Mouse (Mus musculus) heart, embryonic 16.5 days (tissue): ENCODE results near the gene Gm11011. TPM values are rescaled to one million over a fixed set of nuclear protein-coding genes. Genes with fewer than 3 reads are reported as not detected.

Experiments
- ATAC-seq: fragments of 200-750 bp; cut with Nextera tagmentation; replicated peaks from 2 replicates; pipeline ENCODE4 v1.8.0; 2017; ENCODE audit warnings: moderate number of reproducible peaks; ENCODE audit not compliant: insufficient read depth, low FRiP score; ENCODE audit errors: extremely low read depth
- H3K27ac ChIP-seq: fragments of 300-500 bp; sonication (generic); 2 replicates; pipeline ENCODE4 v1.5.1; 2014; ENCODE audit warnings: mild to moderate bottlenecking, low read length, control low read depth, moderate library complexity
- H3K27me3 ChIP-seq: fragments of 300-500 bp; sonication (generic); 2 replicates; pipeline ENCODE4 v1.6.1; 2014; ENCODE audit warnings: low read length, mixed read lengths; ENCODE audit not compliant: control insufficient read depth, insufficient read depth
- H3K36me3 ChIP-seq: fragments of 300-500 bp; sonication (generic); 2 replicates; pipeline ENCODE4 v1.6.1; 2014; ENCODE audit not compliant: control insufficient read depth, insufficient read depth
- H3K4me1 ChIP-seq: fragments of 300-500 bp; sonication (generic); 2 replicates; pipeline ENCODE4 v1.6.1; 2014; ENCODE audit warnings: low read length, mixed read lengths; ENCODE audit not compliant: control insufficient read depth, insufficient read depth
- H3K4me2 ChIP-seq: fragments of 300-500 bp; sonication (generic); 2 replicates; pipeline ENCODE4 v1.6.1; 2014; ENCODE audit warnings: low read depth, mild to moderate bottlenecking, control low read depth, low read length
- H3K4me3 ChIP-seq: fragments of 300-500 bp; sonication (generic); 2 replicates; pipeline ENCODE4 v1.5.1; 2014; ENCODE audit warnings: mild to moderate bottlenecking, control low read depth, low read length
- H3K9ac ChIP-seq: fragments of 300-500 bp; sonication (generic); 2 replicates; pipeline ENCODE4 v1.6.1; 2014; ENCODE audit warnings: low read length, control low read depth
- H3K9me3 ChIP-seq: fragments of 300-500 bp; sonication (generic); replicated peaks from 2 replicates; pipeline ENCODE4 v1.6.1; 2016; ENCODE audit warnings: low read length; ENCODE audit not compliant: control insufficient read depth
- WGBS: fragments of 180-500 bp; shearing (Covaris S2); extraction: QIAGEN DNeasy Blood & Tissue Kit; methylation state at CpG from one replicate; pipeline ENCODE4 v1.1.7; 2014; 5-methylcytosine and 5-hydroxymethylcytosine counted together
- polyA plus RNA-seq: library from polyadenylated mRNA; unstranded; fragments of >200 nt; fragmentation: Nextera tagmentation; extraction: Ambion mirVana; gene quantifications from 2 replicates; pipeline ENCODE4 v1.2.1, GENCODE M21; 2015

Gene Gm11011
- polyA plus RNA-seq, 1 experiment from 2014 or later: not detected

DNA sequence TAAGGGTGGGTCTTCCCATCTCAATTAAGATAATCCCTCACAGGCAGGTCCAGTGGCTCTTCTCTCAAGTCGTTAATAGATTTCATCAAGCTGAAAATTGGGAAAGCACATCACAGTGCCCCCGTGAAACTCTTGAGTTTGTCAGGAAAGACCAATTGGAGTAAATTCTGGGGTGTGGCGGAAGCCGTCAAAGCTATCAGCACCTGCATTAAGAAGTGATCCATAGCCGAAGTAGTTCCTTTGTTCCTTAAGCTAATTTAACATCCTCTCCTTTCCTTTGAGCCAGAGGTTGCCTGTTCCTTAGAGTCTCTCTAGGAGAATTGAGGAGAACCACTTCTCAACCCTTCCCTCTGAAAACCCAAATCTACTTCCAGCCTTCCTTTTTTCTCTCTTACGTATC lies 28.5 kb upstream of the Gm11011 start:
- Histone ChIP-seq H3K4me2 (no peak overlapping the region), H3K36me3 (no peaks in the 10 kb centered on the region), H3K27ac (no peak overlapping the region), H3K9ac (no peak overlapping the region), H3K4me1 (peaks cover 2% of the 10 kb centered on the region), H3K27me3 (no peaks in the 10 kb centered on the region), H3K4me3 (no peak overlapping the region), H3K9me3 (no peaks in the 10 kb centered on the region)
- no peak for ATAC-seq
- WGBS: 75% methylated on average over 6 of the region's 6 CpGs

DNA sequence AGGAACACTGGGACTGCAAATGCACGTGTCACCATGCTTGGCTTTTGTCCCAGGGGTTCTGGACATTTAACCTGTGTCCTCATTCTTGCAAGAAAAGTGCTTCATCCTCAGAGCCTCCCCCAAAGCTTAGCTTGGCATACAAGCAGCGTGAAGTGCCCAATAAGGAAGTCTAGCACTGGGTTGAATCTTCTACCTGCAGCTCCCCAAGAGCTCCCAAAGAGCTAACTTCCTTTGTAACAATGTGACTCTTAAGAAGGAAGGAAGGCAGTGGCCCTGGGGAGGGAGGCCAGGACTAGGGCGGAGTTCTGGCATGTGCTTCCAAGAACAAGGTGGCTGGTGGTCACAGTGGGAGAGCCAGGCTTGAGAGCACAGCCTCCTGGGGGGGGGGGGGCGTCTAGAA lies 27.1 kb upstream of the Gm11011 start:
- H3K9me3 ChIP-seq: no peaks in the 10 kb centered on the region
- H3K9ac ChIP-seq: no peak overlapping the region
- WGBS: 41% methylated on average over 4 of the region's 4 CpGs
- no peaks in the 10 kb centered on the region for H3K4me1 ChIP-seq
- ATAC-seq: no peak
- H3K27me3 ChIP-seq: no peaks in the 10 kb centered on the region
- H3K36me3 ChIP-seq: no peaks in the 10 kb centered on the region
- no peak overlapping the region for H3K4me2 ChIP-seq
- no peak overlapping the region for H3K27ac ChIP-seq
- no peak overlapping the region for H3K4me3 ChIP-seq

DNA sequence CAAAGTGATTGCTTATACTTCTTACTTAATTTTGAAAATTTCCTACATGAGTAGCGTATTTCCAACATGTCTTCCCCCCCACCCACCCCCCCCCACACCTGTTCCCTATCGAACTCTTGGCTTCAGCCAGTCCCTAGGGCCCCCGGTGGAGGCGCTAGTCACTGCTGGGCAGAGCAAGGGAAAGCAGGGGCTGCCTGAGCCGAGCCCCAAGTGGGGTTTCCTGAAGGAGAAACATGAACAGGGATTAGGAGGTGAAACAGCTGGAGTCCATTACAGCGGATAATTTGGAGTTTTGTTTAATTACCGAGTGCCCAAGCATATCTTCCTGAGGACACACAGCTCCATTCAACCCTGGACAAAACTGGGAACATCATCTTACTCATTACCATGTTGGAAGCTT lies 24.0 kb upstream of the Gm11011 start:
- WGBS: 47% methylated on average over 7 of the region's 7 CpGs
- ATAC-seq: no peak

DNA sequence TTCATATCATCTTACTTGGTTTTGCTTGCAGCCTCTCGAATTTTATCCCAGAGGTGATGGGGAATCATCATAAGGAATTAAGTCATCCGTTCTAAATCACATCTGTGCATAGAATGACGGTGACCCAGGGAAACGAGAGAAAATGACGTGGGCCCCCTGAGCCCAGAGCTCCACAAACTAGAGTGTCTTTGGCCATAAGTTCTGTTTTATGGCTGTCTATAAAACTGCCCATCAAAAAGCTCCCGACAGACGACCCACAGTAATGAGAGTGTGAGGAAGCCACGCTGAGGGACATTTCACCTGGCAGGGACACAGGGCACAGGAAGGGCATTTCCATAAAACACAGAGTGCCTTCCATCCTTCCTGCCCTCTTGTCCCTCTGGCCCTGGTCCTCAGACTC lies 23.3 kb upstream of the Gm11011 start:
- Histone ChIP-seq H3K27ac (no peak overlapping the region), H3K9ac (no peak overlapping the region), H3K4me3 (no peak overlapping the region), H3K27me3 (no peaks in the 10 kb centered on the region), H3K9me3 (no peaks in the 10 kb centered on the region), H3K4me1 (no peaks in the 10 kb centered on the region), H3K36me3 (no peaks in the 10 kb centered on the region), H3K4me2 (no peak overlapping the region)
- ATAC-seq: no peak
- WGBS: 88% methylated on average over 8 of the region's 8 CpGs

More for the DNA sequence above, 24.0 kb upstream of the Gm11011 start:
- Histone ChIP-seq H3K9ac (no peak overlapping the region), H3K9me3 (no peaks in the 10 kb centered on the region), H3K4me2 (no peak overlapping the region), H3K27ac (no peak overlapping the region), H3K4me3 (no peak overlapping the region), H3K27me3 (no peaks in the 10 kb centered on the region), H3K36me3 (no peaks in the 10 kb centered on the region), H3K4me1 (no peaks in the 10 kb centered on the region)

DNA sequence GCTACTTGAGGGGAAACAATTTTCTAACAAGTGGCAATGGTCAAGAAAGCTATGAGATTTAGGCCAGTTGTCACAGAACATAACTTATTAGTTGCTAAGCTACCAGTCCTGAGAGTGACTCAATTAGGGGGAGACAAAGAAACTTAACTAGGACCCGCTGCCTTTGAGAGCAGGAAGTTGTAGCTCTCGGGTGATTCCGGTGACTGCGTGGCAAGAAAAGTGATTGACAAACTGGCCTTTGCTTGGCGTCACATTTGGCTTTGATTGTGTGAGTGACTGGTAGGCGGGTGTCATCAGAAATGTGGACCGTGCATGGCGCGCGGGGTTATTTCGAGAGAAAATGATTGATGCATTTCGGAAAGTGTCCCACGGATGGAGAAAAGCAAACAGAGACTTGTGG lies 22.4 kb upstream of the Gm11011 start:
- Histone ChIP-seq H3K9ac (no peak overlapping the region), H3K4me2 (peak overlapping the region; percentile 10)
- WGBS: 47% methylated on average over 13 of the region's 13 CpGs

DNA sequence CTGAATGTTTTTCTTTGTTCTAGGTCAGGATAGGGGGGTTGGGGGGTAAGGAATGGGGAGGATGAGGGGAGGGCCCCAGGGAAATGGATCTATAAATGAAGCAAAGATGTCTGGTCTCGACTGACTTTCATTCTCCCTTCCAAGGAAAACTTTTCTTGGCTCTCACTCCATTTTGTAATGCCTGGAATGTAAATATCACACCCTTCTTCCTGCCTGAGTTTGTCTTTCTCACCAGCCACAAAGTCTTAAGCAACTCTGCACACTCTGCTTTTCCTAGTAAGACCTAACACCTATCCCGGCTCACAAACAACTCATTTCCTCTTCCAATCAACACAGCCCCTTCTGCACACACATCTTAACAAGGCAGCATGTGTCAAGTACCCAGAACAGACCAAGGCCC lies 20.2 kb upstream of the Gm11011 start:
- no peaks in the 10 kb centered on the region for H3K4me1 ChIP-seq
- H3K27ac ChIP-seq: no peak overlapping the region
- H3K9me3 ChIP-seq: no peaks in the 10 kb centered on the region
- H3K36me3 ChIP-seq: no peaks in the 10 kb centered on the region
- no peak; the same call in 1 of the 2 replicates for ATAC-seq
- 19% methylated on average over 2 of the region's 2 CpGs for WGBS
- H3K4me3 ChIP-seq: no peak overlapping the region
- H3K27me3 ChIP-seq: no peaks in the 10 kb centered on the region
- no peak overlapping the region for H3K4me2 ChIP-seq
- no peak overlapping the region for H3K9ac ChIP-seq

More for the DNA sequence above, 22.4 kb upstream of the Gm11011 start:
- Histone ChIP-seq H3K9me3 (no peaks in the 10 kb centered on the region), H3K4me1 (no peaks in the 10 kb centered on the region), H3K27ac (no peak overlapping the region), H3K4me3 (no peak overlapping the region), H3K36me3 (no peaks in the 10 kb centered on the region), H3K27me3 (no peaks in the 10 kb centered on the region)
- ATAC-seq: no peak

DNA sequence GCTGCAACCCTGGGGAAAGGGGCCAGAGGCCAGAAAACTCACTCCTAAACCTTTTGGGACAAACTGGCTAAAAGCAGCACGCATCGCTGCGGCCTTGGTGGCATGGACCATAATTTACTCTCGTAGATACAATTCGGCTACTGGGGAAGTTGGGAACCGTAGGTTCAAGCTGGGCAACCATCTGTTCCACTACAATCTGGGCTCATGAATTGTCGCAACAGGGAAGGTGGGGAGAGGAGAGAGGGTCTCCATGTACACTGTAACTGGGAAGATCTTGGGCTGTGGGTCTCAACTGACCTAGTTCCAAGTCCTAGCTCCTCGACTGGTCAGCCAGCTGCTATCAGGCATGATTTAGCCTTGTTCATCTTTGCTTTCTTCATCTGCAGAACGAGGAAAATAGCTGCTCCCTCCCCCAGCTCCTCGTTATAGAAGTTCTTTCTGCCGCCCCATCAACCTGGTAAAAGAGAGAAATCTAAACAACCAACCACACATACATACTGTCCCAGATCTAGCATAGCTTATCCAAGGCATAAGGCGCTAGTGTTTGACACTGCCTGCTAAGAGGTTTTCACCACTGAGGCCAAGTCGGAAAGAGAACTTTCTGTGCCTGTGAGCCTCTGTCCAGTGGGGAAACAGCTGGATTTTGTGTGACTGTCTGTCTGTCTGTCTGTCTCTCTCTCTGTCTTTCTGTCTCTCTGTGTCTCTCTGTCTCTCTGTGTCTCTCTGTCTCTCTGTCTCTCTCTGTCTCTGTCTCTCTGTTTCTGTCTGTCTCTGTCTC lies 19.5 kb upstream of the Gm11011 start:
- 76% methylated on average over 13 of the region's 13 CpGs for WGBS
- ATAC-seq: no peak

DNA sequence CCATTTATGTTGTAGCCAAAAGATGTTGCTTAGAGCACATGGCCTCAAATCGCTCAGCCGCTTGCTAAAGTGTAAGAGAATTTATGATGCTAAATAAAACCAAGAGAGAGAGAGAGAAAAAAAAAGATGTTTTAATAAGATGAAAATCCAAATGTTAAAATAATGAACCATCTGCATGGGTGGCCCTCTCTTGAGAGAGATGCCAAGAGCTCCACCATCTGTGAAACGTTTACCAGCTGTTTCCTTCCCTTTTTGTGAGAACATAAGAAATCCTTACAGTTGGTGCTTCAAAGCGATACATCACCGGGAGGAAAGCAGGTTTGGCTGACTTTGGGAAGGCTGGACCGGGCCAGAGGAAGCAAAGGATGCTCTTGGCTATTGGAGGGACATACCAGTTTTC lies 12.6 kb upstream of the Gm11011 start:
- Histone ChIP-seq H3K4me3 (no peak overlapping the region), H3K36me3 (no peaks in the 10 kb centered on the region), H3K4me1 (no peaks in the 10 kb centered on the region), H3K27ac (no peak overlapping the region), H3K4me2 (no peak overlapping the region), H3K27me3 (no peaks in the 10 kb centered on the region), H3K9ac (no peak overlapping the region), H3K9me3 (no peaks in the 10 kb centered on the region)
- 73% methylated on average over 6 of the region's 6 CpGs for WGBS
- no peak for ATAC-seq

More for the DNA sequence above, 19.5 kb upstream of the Gm11011 start:
- Histone ChIP-seq H3K27me3 (no peaks in the 10 kb centered on the region), H3K4me2 (no peak overlapping the region), H3K27ac (no peak overlapping the region), H3K4me1 (no peaks in the 10 kb centered on the region), H3K36me3 (no peaks in the 10 kb centered on the region), H3K4me3 (no peak overlapping the region), H3K9ac (no peak overlapping the region), H3K9me3 (no peaks in the 10 kb centered on the region)

DNA sequence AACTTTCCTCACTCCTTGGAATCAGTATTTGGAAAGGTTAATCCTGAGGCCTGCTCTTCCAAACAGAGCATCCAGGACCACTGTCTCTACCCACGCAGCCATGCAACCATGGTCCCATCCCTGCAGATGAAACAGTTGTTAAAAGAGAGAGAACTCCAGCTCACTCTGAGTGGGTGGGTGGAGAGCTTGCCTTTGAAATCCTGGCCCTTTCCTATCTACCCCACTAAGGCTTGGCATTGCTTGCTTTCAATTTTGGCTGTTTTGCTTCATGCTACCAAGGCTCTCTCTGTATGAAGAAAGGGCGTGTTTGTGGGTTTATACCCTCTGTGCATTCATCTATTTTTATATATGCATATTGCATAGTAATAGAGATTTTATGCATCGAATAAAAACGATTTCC lies 12.0 kb upstream of the Gm11011 start:
- ATAC-seq: no peak
- Histone ChIP-seq H3K9me3 (no peaks in the 10 kb centered on the region), H3K4me2 (no peak overlapping the region), H3K36me3 (no peaks in the 10 kb centered on the region), H3K27ac (no peak overlapping the region), H3K27me3 (no peaks in the 10 kb centered on the region), H3K4me1 (no peaks in the 10 kb centered on the region), H3K9ac (no peak overlapping the region), H3K4me3 (no peak overlapping the region)
- 84% methylated on average over 4 of the region's 4 CpGs for WGBS
